Mouse (Mus musculus) midbrain, embryonic 16.5 days (tissue): ENCODE data around the gene Vil1. TPM values are rescaled to one million over a fixed set of nuclear protein-coding genes. Genes with fewer than 3 reads are reported as not detected.

Source experiments
- ATAC-seq: fragments of 200-750 bp; cut with Nextera tagmentation; 2 replicates; pipeline ENCODE4 v1.8.0; 2017; ENCODE audit warnings: moderate TSS enrichment
- H3K27ac ChIP-seq: fragments of 300-500 bp; sonication (generic); 2 replicates; pipeline ENCODE4 v1.5.1; 2014; ENCODE audit warnings: mild to moderate bottlenecking, low read length, mixed read lengths
- H3K27me3 ChIP-seq: fragments of 300-500 bp; sonication (generic); 2 replicates; pipeline ENCODE4 v1.6.1; 2014; ENCODE audit warnings: low read depth, low read length, mixed read lengths; ENCODE audit not compliant: control insufficient read depth, insufficient read depth
- H3K36me3 ChIP-seq: fragments of 300-500 bp; sonication (generic); 2 replicates; pipeline ENCODE4 v1.6.1; 2014; ENCODE audit warnings: mild to moderate bottlenecking, low read length, moderate library complexity, mixed read lengths; ENCODE audit not compliant: control insufficient read depth, insufficient read depth
- H3K4me1 ChIP-seq: fragments of 300-500 bp; sonication (generic); 2 replicates; pipeline ENCODE4 v1.6.1; 2014; ENCODE audit warnings: mild to moderate bottlenecking, low read length, mixed read lengths; ENCODE audit not compliant: control insufficient read depth, insufficient read depth
- H3K4me2 ChIP-seq: fragments of 300-500 bp; sonication (generic); 2 replicates; pipeline ENCODE4 v1.6.1; 2014; ENCODE audit warnings: mild to moderate bottlenecking, low read length, mixed read lengths
- H3K4me3 ChIP-seq: fragments of 300-500 bp; sonication (generic); 2 replicates; pipeline ENCODE4 v1.5.1; 2014; ENCODE audit warnings: low read depth, mild to moderate bottlenecking, low read length, moderate library complexity, mixed read lengths
- H3K9ac ChIP-seq: fragments of 300-500 bp; sonication (generic); 2 replicates; pipeline ENCODE4 v1.6.1; 2014; ENCODE audit warnings: low read depth, low read length, mixed read lengths
- H3K9me3 ChIP-seq: fragments of 300-500 bp; sonication (generic); replicated peaks from 2 replicates; pipeline ENCODE4 v1.6.1; 2014; ENCODE audit warnings: mild to moderate bottlenecking, low read length, mixed read lengths; ENCODE audit not compliant: control insufficient read depth, poor library complexity, severe bottlenecking
- WGBS: fragments of 180-500 bp; shearing (Covaris S2); extraction: QIAGEN DNeasy Blood & Tissue Kit; methylation state at CpG from one replicate; pipeline ENCODE4 v1.1.7; 2014; 5-methylcytosine and 5-hydroxymethylcytosine counted together
- microRNA counts: library from miRNA; unstranded; fragments of <30 nt; microRNA quantifications from one replicate; lab custom pipeline; 2016
- microRNA-seq: library from miRNA; unstranded; fragments of <30 nt; microRNA quantifications from one replicate; pipeline ENCODE4, GENCODE M21; 2017
- polyA plus RNA-seq: library from polyadenylated mRNA; unstranded; fragments of >200 nt; fragmentation: Nextera tagmentation; extraction: Ambion mirVana; gene quantifications from 2 replicates; pipeline ENCODE4 v1.2.1, GENCODE M21; 2015

Vil1 gene
- polyA plus RNA-seq, 1 experiment from 2014 or later, result 0.35 TPM

DNA sequence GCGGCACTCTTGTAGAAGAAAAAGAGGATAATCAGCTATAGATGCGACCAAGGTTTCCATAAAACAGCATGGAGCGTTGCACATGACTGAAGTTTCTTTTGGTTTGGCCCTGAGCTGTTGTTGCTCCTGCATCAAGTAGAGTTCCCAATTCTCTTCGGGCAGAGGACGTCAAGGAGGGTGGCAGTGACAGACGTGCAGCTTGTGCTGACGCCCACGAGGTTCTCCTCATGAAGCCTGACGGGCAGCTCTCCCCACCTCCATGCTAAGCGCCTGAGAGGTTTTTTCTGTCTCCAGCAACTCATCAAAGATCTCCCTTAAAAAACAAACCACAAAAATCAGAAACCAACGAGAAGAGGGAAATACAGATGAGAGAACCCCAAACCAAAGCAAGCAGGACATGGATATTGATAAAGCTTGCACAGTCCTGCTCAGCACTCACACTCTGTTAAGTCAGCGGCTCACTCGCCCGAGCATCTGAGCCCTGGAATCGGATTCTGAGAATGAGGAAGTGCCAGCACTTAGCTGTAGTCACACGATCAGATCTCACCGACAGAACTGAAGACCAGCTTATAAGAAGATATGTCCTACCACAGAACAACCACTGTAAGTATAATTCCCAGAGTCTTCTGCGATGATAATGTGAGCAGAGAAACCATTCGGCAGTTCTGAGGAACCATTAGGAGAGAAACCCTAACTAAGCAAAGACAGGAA, 30.1 kb downstream of the Vil1 start:
- ATAC-seq, result no peak
- H3K27me3 ChIP-seq, result no peaks in the 10 kb centered on the region
- no peaks in the 10 kb centered on the region for H3K4me1 ChIP-seq
- H3K4me3 ChIP-seq, result no peak overlapping the region
- no peak overlapping the region for H3K9ac ChIP-seq
- peaks cover 20% of the 10 kb centered on the region for H3K36me3 ChIP-seq
- H3K27ac ChIP-seq, result no peak overlapping the region
- no peak overlapping the region for H3K4me2 ChIP-seq
- H3K9me3 ChIP-seq, result no peaks in the 10 kb centered on the region
- 92% methylated on average over 19 of the region's 19 CpGs for WGBS

DNA sequence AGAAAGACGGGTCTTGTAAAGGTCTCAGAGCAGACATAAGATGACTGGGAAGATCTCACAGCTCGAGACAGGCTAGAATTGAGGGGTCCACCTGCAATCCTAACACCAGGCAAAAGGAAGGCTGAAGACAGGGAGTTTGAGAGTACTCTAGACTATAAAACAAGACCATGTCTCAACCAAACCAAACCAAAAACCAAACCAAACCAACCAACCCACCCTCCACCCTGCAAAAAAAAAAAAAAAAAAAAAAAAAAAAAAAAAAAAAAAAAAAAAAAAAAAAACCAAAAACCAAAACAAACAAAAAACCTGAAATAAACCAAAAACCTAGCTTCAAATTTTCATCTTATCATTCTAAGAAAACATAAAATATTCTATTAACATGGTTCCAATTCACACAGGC, 35.4 kb downstream of the Vil1 start:
- no peak overlapping the region for H3K27ac ChIP-seq
- peaks cover 17% of the 10 kb centered on the region for H3K36me3 ChIP-seq
- H3K9ac ChIP-seq, result no peak overlapping the region
- 88% methylated on average over 2 of the region's 2 CpGs for WGBS
- H3K27me3 ChIP-seq, result no peaks in the 10 kb centered on the region
- H3K9me3 ChIP-seq, result no peaks in the 10 kb centered on the region
- H3K4me3 ChIP-seq, result no peak overlapping the region
- no peaks in the 10 kb centered on the region for H3K4me1 ChIP-seq
- ATAC-seq, result no peak
- no peak overlapping the region for H3K4me2 ChIP-seq

DNA sequence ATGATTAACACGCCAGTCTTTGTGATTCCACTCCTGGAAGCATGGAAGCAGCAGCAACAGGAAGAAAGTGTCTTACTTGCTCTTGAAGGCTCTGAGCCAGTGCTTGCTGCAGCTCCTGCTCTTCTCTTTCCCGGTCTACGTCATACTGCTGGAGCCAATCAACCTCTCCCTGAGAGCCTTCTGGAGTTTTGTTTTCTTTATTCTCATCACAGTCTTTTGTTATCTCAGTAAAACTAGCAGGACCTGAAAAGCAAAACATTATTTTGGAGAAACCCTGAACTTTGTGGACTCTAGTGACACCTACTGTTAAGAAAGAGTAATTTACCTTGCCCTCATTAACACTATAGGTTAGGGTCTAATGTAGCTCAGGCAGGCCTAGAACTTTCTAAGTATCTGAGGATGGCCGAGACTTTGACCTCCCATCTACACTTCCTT, 43.5 kb downstream of the Vil1 start:
- H3K27ac ChIP-seq, result no peak overlapping the region
- H3K4me3 ChIP-seq, result no peak overlapping the region
- no peaks in the 10 kb centered on the region for H3K9me3 ChIP-seq
- no peak overlapping the region for H3K4me2 ChIP-seq
- no peaks in the 10 kb centered on the region for H3K4me1 ChIP-seq
- H3K36me3 ChIP-seq, result peaks cover 19% of the 10 kb centered on the region
- H3K27me3 ChIP-seq, result no peaks in the 10 kb centered on the region
- WGBS, result 61% methylated on average over 4 of the region's 4 CpGs
- H3K9ac ChIP-seq, result no peak overlapping the region
- ATAC-seq, result no peak

DNA sequence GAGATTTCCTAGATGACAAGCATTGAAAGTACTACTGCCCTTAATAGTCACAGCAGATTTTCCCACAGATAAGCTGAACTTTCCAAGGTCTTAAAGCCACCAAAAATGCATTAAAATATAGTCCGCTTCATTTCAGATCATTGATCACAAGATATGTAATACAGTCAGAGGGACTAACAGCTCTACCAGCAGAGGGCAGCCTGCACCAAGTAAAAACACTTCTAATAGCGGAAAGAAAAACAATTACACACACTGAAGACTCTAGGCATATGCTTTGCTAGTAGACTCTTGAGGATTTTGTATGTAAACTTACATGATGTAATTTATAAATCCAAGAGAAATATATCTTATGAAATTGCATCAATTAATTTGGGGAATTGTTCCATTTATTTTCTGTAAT, 51.1 kb downstream of the Vil1 start:
- Histone ChIP-seq H3K4me1 (no peaks in the 10 kb centered on the region), H3K4me2 (no peak overlapping the region), H3K4me3 (no peak overlapping the region), H3K27ac (no peak overlapping the region), H3K9me3 (no peaks in the 10 kb centered on the region), H3K36me3 (peaks cover 34% of the 10 kb centered on the region), H3K27me3 (no peaks in the 10 kb centered on the region), H3K9ac (no peak overlapping the region)
- WGBS, result 74% methylated on average over 2 of the region's 2 CpGs
- ATAC-seq, result no peak

MicroRNAs within 50 kb of the gene (microRNA counts, 519-probe panel; counts per million panel counts)
- 2,524 counts per million, percentile 76 among the panel's probes with 10 or more counts for microRNA mmu-miR-26b (lab: Ali Mortazavi, UCI)

Small RNA genes lying within 50 kb of the gene (microRNA-seq; reads per million reads assigned to microRNA genes)
- 17,838 reads per million, percentile 98 among the genes with 10 or more reads in this experiment for gene Mir26b

Other genes with a start within 250 kb of the Vil1 start
- gene Cxcr1, start 214.7 kb upstream of the Vil1 start, polyA plus RNA-seq, result not detected in 2 replicates
- 434 and 444 TPM in 2 replicates for gene Arpc2, start 173.3 kb upstream of the Vil1 start, polyA plus RNA-seq
- 0.20 and 0.34 TPM in 2 replicates for gene Gpbar1, start 130.8 kb upstream of the Vil1 start, polyA plus RNA-seq
- gene Aamp, start 124.6 kb upstream of the Vil1 start, polyA plus RNA-seq, result 205 and 212 TPM in 2 replicates
- gene Pnkd, start 124.4 kb upstream of the Vil1 start, polyA plus RNA-seq, result 117 and 125 TPM in 2 replicates
- 6.2 and 8.4 TPM in 2 replicates for gene Tmbim1, start 103.8 kb upstream of the Vil1 start, polyA plus RNA-seq
- gene Catip, start 47.3 kb upstream of the Vil1 start, polyA plus RNA-seq, result 2.0 and 2.5 TPM in 2 replicates
- 1.2 and 2.4 TPM in 2 replicates for gene Slc11a1, start 34.2 kb upstream of the Vil1 start, polyA plus RNA-seq
- 12.5 and 13.7 TPM in 2 replicates for gene Ctdsp1, start 17.9 kb upstream of the Vil1 start, polyA plus RNA-seq
- gene Cnot9, start 96.7 kb downstream of the Vil1 start, polyA plus RNA-seq, result 47.7 and 48.9 TPM in 2 replicates
- 7.4 and 7.5 TPM in 2 replicates for gene Plcd4, start 133.5 kb downstream of the Vil1 start, polyA plus RNA-seq
- 27.3 and 28.1 TPM in 2 replicates for gene Usp37, start 134.9 kb downstream of the Vil1 start, polyA plus RNA-seq
- gene Zfp142, start 178.9 kb downstream of the Vil1 start, polyA plus RNA-seq, result 7.6 and 8.8 TPM in 2 replicates
- 23.1 and 23.2 TPM in 2 replicates for gene Bcs1l, start 178.9 kb downstream of the Vil1 start, polyA plus RNA-seq
- gene Rnf25, start 192.0 kb downstream of the Vil1 start, polyA plus RNA-seq, result 45.1 and 48.5 TPM in 2 replicates
- gene Stk36, start 192.1 kb downstream of the Vil1 start, polyA plus RNA-seq, result 19.1 and 25.3 TPM in 2 replicates